In the genomic region with DNA sequence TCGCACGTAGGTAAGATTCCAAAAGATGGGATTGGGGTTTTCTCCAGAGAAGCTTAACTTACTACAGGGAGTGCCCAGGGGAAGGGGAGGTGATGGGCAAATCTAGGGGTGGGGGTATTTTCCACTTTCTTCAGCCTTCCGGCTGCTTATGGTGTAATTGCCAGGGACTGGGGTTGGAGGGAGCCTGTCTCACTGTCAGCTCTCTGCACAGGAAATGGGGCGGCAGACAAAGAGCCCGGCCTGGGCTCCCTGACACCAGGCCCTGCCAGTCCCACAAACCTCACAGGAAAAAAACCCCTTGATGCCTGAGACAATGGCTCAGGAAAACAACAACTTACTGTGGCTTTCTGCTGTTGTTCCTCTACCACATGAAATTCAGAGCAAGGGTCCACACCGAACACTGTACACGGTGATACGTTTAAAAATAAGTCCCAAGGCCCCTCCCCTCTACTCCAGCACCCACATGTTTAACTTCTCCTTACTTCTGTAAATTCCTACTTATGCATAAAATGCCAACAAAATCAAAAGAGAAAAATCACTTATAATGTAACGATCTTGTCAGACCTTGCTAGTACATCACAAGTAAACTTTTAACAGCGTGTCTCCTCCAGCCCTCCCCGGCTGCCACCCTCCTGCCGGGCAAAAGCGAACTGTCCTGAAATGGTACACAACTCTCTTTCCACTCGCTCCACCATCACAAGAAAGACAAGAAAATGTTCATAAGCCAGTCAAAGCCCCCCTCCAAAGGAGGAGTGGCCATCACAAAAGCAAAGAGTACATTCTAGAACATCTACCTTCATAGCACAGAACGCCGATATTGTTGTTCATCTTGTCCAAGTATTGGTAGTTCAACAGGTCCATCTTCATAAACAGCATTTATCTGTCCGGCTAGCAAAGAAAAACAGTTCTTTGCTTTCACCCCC, we compare ENCODE assay signal across 7 mouse cellular contexts. TPM values are rescaled to one million over a fixed set of nuclear protein-coding genes. Genes with fewer than 3 reads are reported as not detected.
DNase-seq lines count a peak whose midpoint lies in the region; ATAC-seq lines count a peak whose summit lies in the region.

No protein-coding gene starts in this region.

- H3K4me2 ChIP-seq in heart, embryonic 12.5 days = peak overlapping the region; percentile 77
- H3K4me2 ChIP-seq in kidney, embryonic 16.5 days (replicated peaks; ENCODE audit: low read depth, low read length) = peak overlapping the region; percentile 75

- WGBS in heart, embryonic 12.5 days = 2% methylated on average over 17 of the region's 17 CpGs
- under 1% methylated on average over 17 of the region's 17 CpGs for WGBS in kidney, embryonic 16.5 days

- DNase-seq in NIH3T3 (ENCODE audit: low read depth) = peak; percentile 66
- peak; percentile 80 for DNase-seq in embryo, embryonic 10.5 days (ENCODE audit: low spot score)
- peak; percentile 75 for DNase-seq in lung, postnatal 36 days
- DNase-seq in spleen, postnatal 4 days (ENCODE audit: low spot score in 2 of 2) = peak; percentile 46 to 78
- no peak for DNase-seq in left cerebral cortex, postnatal 36 days (ENCODE audit: low spot score in 2 of 2)

- H3K4me3 ChIP-seq in heart, embryonic 12.5 days = peak overlapping the region; percentile 82
- peak overlapping the region; percentile 71 for H3K4me3 ChIP-seq in kidney, embryonic 16.5 days (ENCODE audit: low read length)

- ATAC-seq in heart, embryonic 12.5 days (ENCODE audit: insufficient number of reproducible peaks, low FRiP score) = peak; percentile 68; the same call in 1 of the 2 replicates
- ATAC-seq in kidney, embryonic 16.5 days (ENCODE audit: low FRiP score, low TSS enrichment) = no peak

- peaks cover 39% of the 10 kb centered on the region for H3K4me1 ChIP-seq in heart, embryonic 12.5 days (replicated peaks)
- peaks cover 41% of the 10 kb centered on the region for H3K4me1 ChIP-seq in kidney, embryonic 16.5 days (ENCODE audit: insufficient read depth, low read length)

- H3K9me3 ChIP-seq in heart, embryonic 12.5 days (replicated peaks) = no peaks in the 10 kb centered on the region
- no peaks in the 10 kb centered on the region for H3K9me3 ChIP-seq in kidney, embryonic 16.5 days (ENCODE audit: low read length)

- peaks cover 8% of the 10 kb centered on the region; the same call in 1 of the 2 replicates for H3K36me3 ChIP-seq in heart, embryonic 12.5 days
- H3K36me3 ChIP-seq in kidney, embryonic 16.5 days (ENCODE audit: insufficient read depth, low read length) = no peaks in the 10 kb centered on the region; the same call in 1 of the 2 replicates

- intact Hi-C loops in left cerebral cortex, postnatal 36 days (cut with DNase I) = no loop called here

- H3K9ac ChIP-seq in heart, embryonic 12.5 days = peak overlapping the region; percentile 92
- H3K9ac ChIP-seq in kidney, embryonic 16.5 days (replicated peaks; ENCODE audit: low read length) = peak overlapping the region; percentile 94

- H3K27ac ChIP-seq in heart, embryonic 12.5 days (ENCODE audit: poor library complexity, severe bottlenecking) = peak overlapping the region; percentile 92
- H3K27ac ChIP-seq in kidney, embryonic 16.5 days (ENCODE audit: low read length) = peak overlapping the region; percentile 95

- H3K27me3 ChIP-seq in heart, embryonic 12.5 days (replicated peaks) = no peaks in the 10 kb centered on the region
- H3K27me3 ChIP-seq in kidney, embryonic 16.5 days (ENCODE audit: insufficient read depth, low read length) = no peaks in the 10 kb centered on the region

RNA-seq across cellular contexts. Expression of a gene that starts 49.0 kb away (rescaled TPM):
- 74.3 and 76.4 TPM in 2 replicates for polyA plus RNA-seq in heart, embryonic 12.5 days (2016; fragmentation: Nextera tagmentation; extraction: Ambion mirVana)
- polyA plus RNA-seq in kidney, embryonic 16.5 days (2015; fragmentation: Nextera tagmentation; extraction: Ambion mirVana) = 114 and 123 TPM in 2 replicates
- total RNA-seq in left cerebral cortex, postnatal 36 days (2021) = 10 to 100 TPM; 58.5 to 68.8 TPM

Comparison
In these comparisons a context has a peak if more than half of its experiments do, and no peak if none do; other contexts are left out.
1. DNase-seq: peak in NIH3T3 (single experiment), embryo, embryonic 10.5 days (single experiment), lung, postnatal 36 days (single experiment) and spleen, postnatal 4 days (2 of 2); none in left cerebral cortex, postnatal 36 days (0 of 2).